Mouse (Mus musculus): ENCODE measurements around the gene Elof1. TPM values are rescaled to one million over a fixed set of nuclear protein-coding genes. Genes with fewer than 3 reads are reported as not detected.

The Elof1 gene
- total RNA-seq, 4 experiments from 2014 or later, result 71.9 to 83.9 (median 78.6) TPM

DNA sequence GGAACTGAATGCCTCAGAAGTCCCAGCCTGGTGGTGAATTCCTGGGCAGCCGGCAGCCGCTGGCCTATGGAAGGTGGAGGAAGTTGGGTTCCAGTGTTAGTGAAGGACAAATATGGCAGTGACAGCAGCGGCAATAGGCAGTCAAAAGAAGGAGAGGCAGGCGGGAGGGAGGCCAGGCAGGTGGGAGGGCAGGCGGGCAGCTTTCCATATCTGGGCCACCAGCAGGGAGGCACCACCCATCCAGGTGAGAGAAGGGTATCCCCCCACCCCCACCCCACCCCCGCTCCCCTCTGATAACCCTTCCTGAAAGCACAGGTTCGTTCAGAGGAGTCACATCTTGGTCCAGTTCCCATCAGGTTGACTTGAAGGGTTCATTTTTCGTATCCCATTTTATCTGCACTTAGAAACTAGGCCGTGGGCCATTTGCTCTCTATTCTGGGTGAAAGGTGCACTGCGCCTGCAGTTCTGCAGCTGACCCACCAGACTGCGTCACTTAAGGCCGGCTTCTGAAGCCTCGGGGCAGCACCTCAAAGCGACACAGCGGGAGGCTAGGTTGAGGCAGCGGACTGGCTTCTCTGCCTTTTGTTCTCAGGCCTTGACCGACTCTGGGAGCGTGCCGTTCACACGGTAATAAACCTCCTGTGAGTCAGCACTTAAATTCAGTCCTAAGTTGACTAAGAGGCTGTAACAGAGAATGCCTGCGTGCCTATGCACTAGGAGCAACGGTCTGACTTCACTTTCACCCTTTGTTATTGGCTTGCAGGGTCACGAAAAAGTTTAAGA, 20.0 kb upstream of the Elof1 start:
- peak; percentile 56 for DNase-seq

DNA sequence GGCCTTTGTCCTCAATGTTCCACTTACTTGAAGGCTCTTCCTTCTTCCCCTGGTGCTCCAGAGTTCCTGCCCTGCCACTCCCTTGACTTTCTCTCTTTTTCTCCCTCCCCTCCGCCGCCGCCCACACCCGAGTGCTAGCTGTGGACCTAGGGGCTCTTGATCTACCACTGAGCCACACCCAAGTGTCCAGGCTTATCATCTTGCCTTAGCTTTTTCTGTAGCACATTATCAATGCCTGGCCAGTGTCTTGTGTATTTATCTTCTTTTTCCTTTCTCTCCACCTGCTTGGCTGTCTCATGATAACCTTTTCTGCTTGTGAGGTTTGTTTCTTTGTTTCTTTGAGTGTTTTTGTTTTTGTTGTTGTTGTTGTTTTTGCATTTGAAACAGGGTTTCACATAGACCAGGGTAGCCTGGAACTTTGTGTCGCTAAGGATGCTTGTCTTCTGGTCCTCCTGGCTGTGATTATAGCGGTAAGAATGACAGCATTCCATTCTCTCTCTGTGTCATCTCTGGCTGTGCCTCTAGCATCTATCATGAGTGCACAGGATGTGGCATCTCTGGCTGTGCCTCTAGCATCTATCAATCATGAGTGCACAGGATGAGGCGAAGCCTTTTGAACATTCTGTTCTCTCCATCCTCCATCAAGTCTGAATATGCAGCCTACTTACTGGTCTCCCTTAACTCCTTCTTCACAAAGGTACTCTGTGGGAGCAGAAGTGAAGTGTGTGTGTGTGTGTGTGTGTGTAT, 18.8 kb upstream of the Elof1 start, which contains the start of gene Acp5:
Gene Acp5 (minus strand): TSS at position 68 of the 747 bp plus-strand sequence.
- DNase-seq, result no peak

DNA sequence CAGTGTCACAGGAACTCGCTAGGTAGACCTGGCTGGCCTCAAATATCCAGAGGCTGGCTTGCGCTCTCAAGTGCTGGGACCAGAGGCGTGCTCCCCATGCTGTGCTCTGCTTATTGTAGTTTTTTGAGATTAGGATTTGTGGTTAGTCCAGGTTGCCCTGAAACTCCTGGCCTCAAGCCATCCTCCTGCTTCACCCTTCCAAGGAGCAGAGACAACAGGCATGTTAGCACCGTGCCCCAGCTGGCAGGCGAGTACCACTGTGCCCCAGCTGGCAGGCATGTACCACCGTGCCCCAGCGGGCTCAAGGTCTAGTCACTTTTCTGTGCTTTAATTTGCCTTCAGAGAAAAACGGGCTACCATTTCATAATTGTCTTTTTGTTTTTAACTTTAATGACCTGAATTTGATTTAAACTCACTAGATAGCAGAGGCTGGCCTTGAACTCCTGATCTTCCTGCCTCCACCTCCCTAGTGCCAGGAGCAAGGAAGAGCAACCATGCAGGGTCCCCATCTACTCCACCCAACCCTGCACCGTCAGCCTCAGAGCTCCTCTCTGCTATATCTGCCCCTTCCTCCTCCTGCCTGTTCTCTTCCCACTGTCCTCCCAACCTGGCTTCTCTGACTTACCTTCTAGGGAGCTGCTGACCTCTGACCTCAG, 18.1 kb upstream of the Elof1 start:
- DNase-seq, result no peak

DNA sequence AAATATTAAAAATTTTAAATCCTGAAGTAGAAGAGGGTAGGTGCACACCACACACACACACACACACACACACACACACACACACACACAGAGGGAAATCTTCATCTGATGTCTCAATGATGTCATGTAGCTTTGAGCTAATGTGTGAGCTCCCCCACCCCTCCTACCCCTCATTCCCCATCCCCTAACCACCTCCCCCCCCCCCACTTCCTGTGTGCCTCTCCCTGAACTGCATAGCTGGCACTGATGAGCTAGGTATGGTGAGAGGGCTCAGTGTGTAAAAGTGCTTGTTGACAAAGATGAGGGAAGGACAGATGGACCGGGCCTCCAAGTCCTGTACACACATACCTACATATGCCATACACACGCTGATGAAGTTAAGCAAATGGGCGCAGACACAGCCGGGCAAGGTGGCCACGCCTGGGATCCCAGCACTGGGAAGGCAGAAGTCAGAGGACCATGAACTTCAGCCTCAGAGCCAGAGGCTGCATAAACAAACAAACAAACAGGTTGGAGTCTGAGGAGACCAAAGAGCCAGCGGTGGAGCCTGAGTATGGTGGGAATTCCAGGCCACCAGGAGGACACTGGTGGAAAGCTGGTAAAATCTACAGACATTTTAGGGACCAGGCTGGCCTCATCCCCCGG, 17.4 kb upstream of the Elof1 start:
- DNase-seq, result no peak

GRCm38 (mm10) chr9:22132220-22132619, 15.2 kb upstream of the Elof1 start:
- no peak for DNase-seq

DNA sequence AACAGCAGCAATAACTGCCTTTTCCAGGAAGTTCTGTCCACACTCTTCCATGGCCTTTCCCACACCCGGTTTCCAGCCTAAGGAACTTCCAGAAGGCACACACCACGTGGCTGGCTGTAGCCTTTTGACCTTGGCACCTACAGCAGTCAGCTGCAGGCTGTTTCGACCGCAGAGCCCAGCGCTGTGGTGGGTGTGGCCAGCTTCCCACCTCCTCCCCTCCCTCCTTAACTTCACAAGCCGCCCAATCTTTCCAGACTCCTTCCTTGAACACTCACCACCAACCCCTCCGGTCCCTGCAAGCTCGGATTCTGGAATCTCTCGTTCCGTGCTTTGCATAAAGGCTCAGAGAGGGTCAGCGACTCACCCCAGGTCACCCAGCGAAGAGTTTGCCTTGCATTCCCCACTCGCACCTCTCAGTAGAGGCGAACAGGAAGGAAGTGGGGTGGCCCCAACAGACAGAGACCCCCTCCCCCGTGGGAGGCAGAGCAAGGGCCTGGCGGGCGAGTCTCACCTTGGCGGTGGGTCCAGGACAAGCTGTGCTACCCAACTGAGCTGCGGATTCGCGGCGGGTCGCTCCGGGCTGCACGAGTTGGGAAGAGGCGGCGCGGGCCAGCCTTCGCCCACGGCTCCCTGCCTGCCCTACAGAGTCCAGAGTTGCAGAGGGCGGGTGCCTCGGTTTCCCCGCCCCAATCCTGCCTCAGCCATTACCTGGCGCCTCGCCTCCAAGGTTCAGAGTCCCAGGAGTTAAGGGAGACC, 14.4 kb upstream of the Elof1 start:
- peak; percentile 34 for DNase-seq

DNA sequence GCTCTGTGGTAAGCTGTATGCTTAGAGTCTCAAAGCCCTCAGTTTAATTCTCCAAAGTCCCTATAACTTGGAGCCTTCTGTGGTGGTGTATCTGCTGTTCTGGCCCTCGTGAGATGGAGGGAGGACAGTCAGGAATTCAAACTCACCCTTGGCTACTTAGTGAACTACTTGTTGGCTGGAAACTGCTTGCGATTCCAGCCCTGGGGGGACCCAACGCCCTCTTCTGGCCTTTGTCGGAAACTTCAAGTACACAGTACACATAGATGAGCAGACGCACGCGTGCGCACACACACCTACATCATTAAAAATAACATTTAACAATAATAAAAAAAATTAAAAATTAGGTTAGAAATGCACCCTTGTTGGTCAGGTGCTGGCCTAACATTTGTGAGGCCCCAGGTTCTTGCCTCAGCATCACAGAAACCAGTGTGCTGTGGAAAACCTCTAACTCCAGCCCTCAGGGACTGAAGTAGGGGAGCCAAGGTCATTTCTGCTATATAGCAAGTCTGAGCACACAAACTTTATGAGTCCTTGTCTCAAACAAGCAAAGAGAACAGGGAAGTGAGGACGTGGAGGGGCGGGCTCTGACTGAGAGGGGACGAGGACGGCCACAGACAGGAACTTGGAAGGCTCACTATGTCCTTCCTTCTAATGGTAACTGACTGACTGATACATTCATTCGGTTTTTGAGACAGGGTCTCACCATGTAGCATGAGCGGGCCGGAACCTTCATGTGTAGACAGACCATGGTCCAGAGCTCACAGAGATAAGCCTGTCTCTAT, 8.5 kb upstream of the Elof1 start:
- DNase-seq, result no peak

- no peak for DNase-seq
Observed at GRCm38 (mm10) chr9:22124169-22124568, 7.2 kb upstream of the Elof1 start.

- no peak for DNase-seq
Observed at GRCm38 (mm10) chr9:22123069-22123609, 6.2 kb upstream of the Elof1 start.

GRCm38 (mm10) chr9:22122005-22122404, 5.0 kb upstream of the Elof1 start:
- no peak for DNase-seq

- no peak for DNase-seq
Observed at GRCm38 (mm10) chr9:22121545-22121944, 4.6 kb upstream of the Elof1 start.

DNA sequence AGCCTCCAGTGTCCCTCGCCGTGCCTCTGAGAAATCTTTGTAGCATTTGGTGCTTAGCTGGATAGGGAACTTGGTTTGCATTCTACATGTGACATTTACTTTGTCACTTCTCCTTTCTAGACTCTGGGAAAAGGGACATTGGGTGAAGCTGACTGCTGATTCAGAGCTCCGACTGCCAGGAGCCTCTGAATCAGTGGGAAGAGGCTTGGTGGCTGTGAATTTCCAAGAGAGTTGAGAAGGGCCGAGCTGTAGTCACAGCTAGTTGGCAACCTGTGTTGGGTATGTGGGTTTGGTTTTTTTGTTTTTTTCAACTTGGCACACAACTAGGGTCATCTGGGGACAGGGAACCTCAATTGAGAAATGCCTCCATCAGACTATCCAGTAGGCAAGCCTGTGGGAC, 2.6 kb upstream of the Elof1 start:
- no peak for DNase-seq

- no peak for DNase-seq
Observed at GRCm38 (mm10) chr9:22117754-22118456, 933 bp upstream of the Elof1 start.

- no peak for DNase-seq
Observed at GRCm38 (mm10) chr9:22116086-22116485, 886 bp downstream of the Elof1 start.

- no peak for DNase-seq
Observed at GRCm38 (mm10) chr9:22115635-22116034, 1.3 kb downstream of the Elof1 start.

DNA sequence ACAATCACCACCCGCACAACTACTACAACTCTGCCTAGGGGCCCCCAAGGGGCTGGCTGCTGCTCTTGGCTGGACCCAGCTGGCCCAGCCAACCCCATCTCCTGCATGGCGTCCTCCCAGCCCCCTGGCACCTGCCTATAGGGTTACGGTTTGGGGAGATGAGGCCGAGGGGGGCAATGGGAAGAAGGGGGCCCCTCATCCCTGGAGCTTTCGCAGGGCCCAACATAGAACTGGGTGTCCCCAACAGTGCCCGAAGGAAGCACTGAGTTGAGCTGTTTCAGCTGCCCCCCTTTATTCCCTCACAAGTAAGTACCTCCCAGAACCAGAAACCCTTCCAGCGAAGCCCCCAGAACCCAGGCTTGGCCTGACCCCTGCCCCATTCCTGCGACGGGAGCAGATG, 8.8 kb downstream of the Elof1 start:
- no peak for DNase-seq

DNA sequence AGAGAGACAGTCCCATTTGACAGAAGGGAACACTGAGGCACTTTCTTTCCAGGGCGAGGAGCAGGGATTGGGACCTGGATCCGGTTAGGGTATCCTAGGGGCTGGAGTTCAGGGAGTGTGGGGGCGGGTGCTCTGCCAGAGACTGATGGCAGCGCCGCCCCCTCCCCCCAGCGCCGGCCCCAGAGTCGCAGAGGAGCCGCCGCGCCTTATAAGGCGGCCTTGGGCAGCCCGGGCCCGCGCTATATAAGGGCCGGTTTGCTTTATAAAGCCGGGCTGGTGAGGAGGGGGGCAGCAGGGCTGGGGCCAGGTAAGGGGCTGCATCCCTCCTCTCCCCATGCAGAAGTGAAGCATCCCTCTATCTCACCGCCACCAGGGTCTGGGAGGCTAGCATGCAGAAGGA, 17.1 kb downstream of the Elof1 start:
- DNase-seq, result no peak

GRCm38 (mm10) chr9:22098993-22099696, 17.8 kb downstream of the Elof1 start, which contains the start of gene Cnn1:
TSS of gene Cnn1 (plus strand) at chr9:22099216.
- DNase-seq, result no peak

DNA sequence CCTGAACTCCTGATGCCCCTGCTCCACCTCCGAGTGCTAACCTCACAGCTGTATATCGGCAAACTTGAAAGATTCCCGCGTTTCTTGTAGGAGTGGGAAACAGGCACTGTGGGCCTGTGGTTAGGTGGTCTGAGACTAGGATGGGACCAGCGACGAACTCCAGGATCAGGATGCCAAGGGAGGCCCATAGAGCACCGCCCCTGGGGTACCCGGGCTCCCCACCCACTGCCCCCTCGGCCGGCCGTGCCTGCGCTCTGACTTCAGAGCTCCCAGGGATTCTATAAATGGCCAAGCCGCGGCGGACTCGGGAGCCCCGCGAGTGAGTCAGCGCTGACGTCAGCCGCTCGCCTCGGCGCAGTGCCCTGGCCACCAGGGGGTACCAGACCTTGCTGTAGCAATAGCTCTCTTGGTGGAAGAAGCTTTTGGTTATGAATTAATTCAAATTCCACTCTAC, 21.1 kb downstream of the Elof1 start:
- peak; percentile 78 for DNase-seq

Data from adrenal gland, adult 8-10 months (tissue).